Mouse (Mus musculus) midbrain, postnatal 0 days (tissue): ENCODE results near the gene Rnf212. TPM values are rescaled to one million over a fixed set of nuclear protein-coding genes. Genes with fewer than 3 reads are reported as not detected.
A peak's percentile ranks its signal among the peaks of the same experiment; 100 is the strongest.

Experiments
- ATAC-seq: fragments of 200-750 bp; cut with Nextera tagmentation; 2 replicates; pipeline ENCODE4 v1.8.0; 2017; ENCODE audit warnings: moderate number of reproducible peaks, mild to moderate bottlenecking, moderate TSS enrichment, moderate library complexity; ENCODE audit not compliant: low FRiP score
- DNase-seq: peaks from one replicate; pipeline ENCODE4 v3.0.0-alpha.2; 2015; ENCODE audit warnings: low spot score
- H3K27ac ChIP-seq: fragments of 300-500 bp; sonication (generic); 2 replicates; pipeline ENCODE4 v1.5.1; 2014; ENCODE audit warnings: low read depth, mild to moderate bottlenecking, low read length, mixed read lengths
- H3K27me3 ChIP-seq: fragments of 300-500 bp; sonication (generic); 2 replicates; pipeline ENCODE4 v1.6.1; 2014; ENCODE audit warnings: low read length, control low read depth, mixed read lengths; ENCODE audit not compliant: insufficient read depth
- H3K36me3 ChIP-seq: fragments of 300-500 bp; sonication (generic); 2 replicates; pipeline ENCODE4 v1.6.1; 2014; ENCODE audit warnings: low read length, control low read depth, mixed read lengths; ENCODE audit not compliant: insufficient read depth
- H3K4me1 ChIP-seq: fragments of 300-500 bp; sonication (generic); 2 replicates; pipeline ENCODE4 v1.6.1; 2014; ENCODE audit warnings: mild to moderate bottlenecking, control low read depth, antibody characterized with exemption, low read length, mixed read lengths; ENCODE audit not compliant: insufficient read depth
- H3K4me2 ChIP-seq: fragments of 300-500 bp; sonication (generic); 2 replicates; pipeline ENCODE4 v1.6.1; 2014; ENCODE audit warnings: low read depth, mild to moderate bottlenecking, low read length, mixed read lengths; ENCODE audit not compliant: poor library complexity, severe bottlenecking
- H3K4me3 ChIP-seq: fragments of 300-500 bp; sonication (generic); 2 replicates; pipeline ENCODE4 v1.5.1; 2014; ENCODE audit warnings: low read depth, mild to moderate bottlenecking, low read length, moderate library complexity
- H3K9ac ChIP-seq: fragments of 300-500 bp; sonication (generic); replicated peaks from 2 replicates; pipeline ENCODE4 v1.6.1; 2014; ENCODE audit warnings: mild to moderate bottlenecking, low read length, moderate library complexity, mixed read lengths; ENCODE audit not compliant: poor library complexity, severe bottlenecking
- H3K9me3 ChIP-seq: fragments of 300-500 bp; sonication (generic); 2 replicates; pipeline ENCODE4 v1.6.1; 2016; ENCODE audit warnings: low read length, control low read depth
- CTCF ChIP-seq: IDR thresholded peaks from 2 replicates; pipeline ENCODE4 v1.5.1; 2016; ENCODE audit warnings: antibody characterized with exemption, mild to moderate bottlenecking
- WGBS: fragments of 180-500 bp; shearing (Covaris S2); extraction: QIAGEN DNeasy Blood & Tissue Kit; methylation state at CpG from one replicate; pipeline ENCODE4 v1.1.7; 2014; 5-methylcytosine and 5-hydroxymethylcytosine counted together
- polyA plus RNA-seq: library from polyadenylated mRNA; unstranded; fragments of >200 nt; fragmentation: Nextera tagmentation; extraction: Ambion mirVana; gene quantifications from 2 replicates; pipeline ENCODE4 v1.2.1, GENCODE M21; 2015
- total RNA-seq: library from RNA; depleted of rRNA; stranded (reverse); fragments of >200 nt; gene quantifications from 2 replicates; pipeline ENCODE4 v1.2.3, GENCODE M21; 2014

Rnf212 gene
- total and polyA plus RNA-seq, 2 experiments from 2014 or later, result not detected

GRCm38 (mm10) chr5:108718051-108718450 is 56.7 kb downstream of the Rnf212 start:
- Histone ChIP-seq H3K4me1 (no peaks in the 10 kb centered on the region), H3K9ac (no peak overlapping the region), H3K27me3 (no peaks in the 10 kb centered on the region), H3K4me3 (no peak overlapping the region), H3K9me3 (no peaks in the 10 kb centered on the region), H3K36me3 (no peaks in the 10 kb centered on the region), H3K27ac (no peak overlapping the region), H3K4me2 (no peak overlapping the region)
- WGBS, result 38% methylated on average over 4 of the region's 4 CpGs
- peak; percentile 72 for DNase-seq
- no peak for ATAC-seq
- TF ChIP-seq CTCF, result no peak

GRCm38 (mm10) chr5:108715974-108716373 is 58.8 kb downstream of the Rnf212 start:
- Histone ChIP-seq H3K4me3 (no peak overlapping the region), H3K4me1 (no peaks in the 10 kb centered on the region), H3K27me3 (no peaks in the 10 kb centered on the region), H3K9me3 (no peaks in the 10 kb centered on the region), H3K9ac (no peak overlapping the region), H3K27ac (no peak overlapping the region), H3K36me3 (no peaks in the 10 kb centered on the region), H3K4me2 (no peak overlapping the region)
- 88% methylated on average over 1 of the region's 1 CpGs for WGBS
- TF ChIP-seq CTCF, result no peak
- no peak for ATAC-seq
- DNase-seq, result no peak

- Histone ChIP-seq H3K9me3 (no peaks in the 10 kb centered on the region), H3K4me2 (no peak overlapping the region), H3K4me3 (no peak overlapping the region), H3K36me3 (no peaks in the 10 kb centered on the region), H3K27ac (no peak overlapping the region), H3K9ac (no peak overlapping the region), H3K27me3 (no peaks in the 10 kb centered on the region), H3K4me1 (no peaks in the 10 kb centered on the region)
- TF ChIP-seq CTCF, result no peak
- 66% methylated on average over 6 of the region's 6 CpGs for WGBS
- DNase-seq (peak; percentile 77), ATAC-seq (peak; percentile 69)
Observed at GRCm38 (mm10) chr5:108714149-108714548, 60.6 kb downstream of the Rnf212 start.

GRCm38 (mm10) chr5:108713691-108714090 is 61.1 kb downstream of the Rnf212 start:
- DNase-seq, result no peak
- Histone ChIP-seq H3K4me2 (no peak overlapping the region), H3K27me3 (no peaks in the 10 kb centered on the region), H3K9me3 (no peaks in the 10 kb centered on the region), H3K4me3 (no peak overlapping the region), H3K36me3 (no peaks in the 10 kb centered on the region), H3K4me1 (no peaks in the 10 kb centered on the region), H3K9ac (no peak overlapping the region), H3K27ac (no peak overlapping the region)
- ATAC-seq, result peak; percentile 9; the same call in 1 of the 2 replicates
- no peak for TF ChIP-seq CTCF

GRCm38 (mm10) chr5:108713096-108713495 is 61.7 kb downstream of the Rnf212 start:
- TF ChIP-seq CTCF, result no peak
- no peak overlapping the region for H3K27ac ChIP-seq
- WGBS, result 91% methylated on average over 2 of the region's 2 CpGs
- ATAC-seq, result no peak
- no peaks in the 10 kb centered on the region for H3K36me3 ChIP-seq
- H3K4me3 ChIP-seq, result no peak overlapping the region
- H3K9me3 ChIP-seq, result no peaks in the 10 kb centered on the region
- no peak overlapping the region for H3K9ac ChIP-seq
- no peaks in the 10 kb centered on the region for H3K27me3 ChIP-seq
- H3K4me2 ChIP-seq, result no peak overlapping the region
- DNase-seq, result no peak
- no peaks in the 10 kb centered on the region for H3K4me1 ChIP-seq

- DNase-seq, result no peak
- Histone ChIP-seq H3K9me3 (no peaks in the 10 kb centered on the region), H3K27me3 (no peaks in the 10 kb centered on the region), H3K4me2 (no peak overlapping the region), H3K9ac (no peak overlapping the region), H3K4me1 (no peaks in the 10 kb centered on the region), H3K27ac (no peak overlapping the region), H3K4me3 (no peak overlapping the region), H3K36me3 (no peaks in the 10 kb centered on the region)
- WGBS, result 86% methylated on average over 6 of the region's 6 CpGs
- ATAC-seq, result no peak
- TF ChIP-seq CTCF, result no peak
Observed at GRCm38 (mm10) chr5:108711968-108712367, 62.8 kb downstream of the Rnf212 start.
